Mouse (Mus musculus) effector memory CD4-positive, alpha-beta T cell, adult 5 months (primary cell): ENCODE results near the gene Lypd8. TPM values are rescaled to one million over a fixed set of nuclear protein-coding genes. Genes with fewer than 3 reads are reported as not detected.

Experiments used
- polyA plus RNA-seq: library from polyadenylated mRNA; unstranded; fragments of 100-300 nt; shearing (Covaris generic); gene quantifications from one replicate; pipeline ENCODE4 v1.2.1, GENCODE M21; 2017

The Lypd8 gene
- not detected for polyA plus RNA-seq

DNA sequence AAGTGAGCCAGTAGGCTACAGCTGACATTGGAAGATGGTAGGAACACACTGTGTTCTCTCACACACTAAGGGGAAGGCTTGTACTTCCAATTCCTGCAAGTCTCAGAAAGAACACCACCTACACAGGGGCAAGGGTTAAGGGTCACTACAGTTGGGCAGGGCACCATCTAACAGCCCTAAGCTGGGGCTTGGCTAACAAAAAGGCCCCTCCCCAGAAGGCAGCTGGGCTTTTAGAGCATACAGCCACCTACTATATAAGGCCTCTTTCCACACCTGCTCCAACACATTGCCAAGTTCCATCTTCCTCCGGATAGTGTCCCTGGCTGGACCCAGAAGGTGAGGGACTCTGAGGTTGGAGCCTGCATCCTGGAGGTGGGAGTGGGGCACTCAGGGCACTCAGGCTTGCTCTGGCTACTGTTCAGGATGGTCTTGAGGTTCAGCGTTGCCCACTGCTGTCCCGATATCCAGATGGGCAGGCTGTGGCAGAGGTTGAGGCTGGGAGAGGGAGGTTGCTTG is at the start of gene Lypd8:
Gene Lypd8, plus strand, starts transcription at position 281 of the 516 bp plus-strand sequence.

DNA sequence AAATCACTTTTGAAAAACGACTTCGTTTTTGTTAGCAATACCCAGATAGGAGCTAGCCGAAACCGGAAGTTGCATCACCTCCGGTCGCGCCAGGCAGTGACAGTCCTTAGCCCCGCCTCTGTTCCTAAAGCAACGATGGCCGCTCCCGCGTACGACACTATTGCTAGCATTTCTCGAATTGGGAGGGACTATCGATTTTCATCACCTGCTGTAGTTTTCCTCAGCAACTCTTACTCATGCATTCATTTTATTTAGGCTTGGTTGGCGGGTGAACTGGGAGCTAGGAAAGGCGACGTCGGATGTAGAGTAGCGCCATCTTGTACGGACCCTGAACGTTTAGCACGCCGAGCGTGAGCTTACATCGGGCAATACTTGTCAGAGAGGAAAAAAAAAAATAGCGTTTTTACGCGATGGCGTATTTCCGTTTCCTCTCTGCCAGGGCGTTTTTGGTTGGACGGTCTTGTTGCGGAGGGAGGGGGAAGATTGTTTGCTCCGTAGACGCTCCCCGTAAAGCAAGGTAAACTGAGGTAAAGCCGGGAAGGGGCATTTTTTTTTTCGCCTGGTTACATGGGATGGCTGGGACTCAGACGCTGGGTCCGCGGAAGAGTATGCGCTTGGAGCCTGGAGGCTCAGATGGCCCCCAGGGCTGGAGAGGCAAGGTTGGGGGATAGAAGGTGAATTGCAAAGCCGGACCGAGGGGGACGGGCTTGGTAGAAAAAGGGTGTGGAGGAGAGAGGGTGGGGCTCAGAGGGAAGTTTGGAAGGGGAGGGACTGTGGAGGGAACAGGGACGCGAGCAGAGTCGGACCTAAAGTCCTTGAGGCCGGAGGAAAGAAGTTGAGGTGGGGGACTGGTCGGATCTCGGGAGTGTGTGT is 48.3 kb upstream of the Lypd8 start, which contains the start of the genes Zfp672 and Sh3bp5l:
Gene Zfp672, minus strand, starts transcription at position 64 of the 873 bp plus-strand sequence.
Gene Sh3bp5l, plus strand, starts transcription at position 449 of the 873 bp plus-strand sequence.

DNA sequence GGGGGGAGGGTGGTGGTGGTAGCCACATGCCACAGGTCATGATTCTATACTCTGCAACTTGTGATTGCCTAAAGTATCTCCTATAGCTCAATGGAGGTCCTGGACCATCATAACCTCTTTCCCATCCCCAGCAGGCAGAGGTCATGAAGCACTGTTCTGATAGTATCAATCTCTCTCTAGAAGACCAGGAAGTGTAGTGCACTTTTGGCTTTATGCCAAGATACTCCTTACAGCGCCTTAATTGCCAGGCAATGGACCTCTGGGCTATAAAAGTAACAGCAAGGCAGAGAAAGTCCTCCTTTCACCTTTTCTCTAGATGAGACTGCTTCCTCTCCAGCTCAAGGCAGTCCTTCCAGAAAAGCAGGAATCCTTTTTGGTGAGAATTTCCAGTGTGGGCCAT is 42.0 kb downstream of the Lypd8 start, which contains the start of gene 1810065E05Rik:
Gene 1810065E05Rik, plus strand, starts transcription at position 297 of the 400 bp plus-strand sequence.

GRCm38 (mm10) chr11:58432259-58432658 is 53.4 kb downstream of the Lypd8 start, which contains the start of gene Gm12253:
Gm12253 (plus strand) TSS chr11:58432559.

Other genes with a start within 250 kb of the Lypd8 start
- gene Gemin5, start 210.5 kb upstream of the Lypd8 start, polyA plus RNA-seq, result 10.3 TPM
- gene Mrpl22, start 207.4 kb upstream of the Lypd8 start, polyA plus RNA-seq, result 23.5 TPM
- 175 TPM for gene Igtp, start 179.5 kb upstream of the Lypd8 start, polyA plus RNA-seq
- gene Irgm2, start 179.4 kb upstream of the Lypd8 start, polyA plus RNA-seq, result 46.9 TPM
- gene 4930438A08Rik, start 104.2 kb upstream of the Lypd8 start, polyA plus RNA-seq, result not detected
- gene Zfp692, start 72.0 kb upstream of the Lypd8 start, polyA plus RNA-seq, result 42.3 TPM
- gene Zfp672, start 48.7 kb upstream of the Lypd8 start, polyA plus RNA-seq, result 44.2 TPM
- gene Sh3bp5l, start 48.3 kb upstream of the Lypd8 start, polyA plus RNA-seq, result 18.9 TPM
- gene 1810065E05Rik, start 42.1 kb downstream of the Lypd8 start, polyA plus RNA-seq, result not detected
- not detected for gene Gm12253, start 53.5 kb downstream of the Lypd8 start, polyA plus RNA-seq
- not detected for gene Lypd9, start 73.9 kb downstream of the Lypd8 start, polyA plus RNA-seq
- not detected for gene Olfr30, start 83.2 kb downstream of the Lypd8 start, polyA plus RNA-seq
- gene Olfr332, start 113.5 kb downstream of the Lypd8 start, polyA plus RNA-seq, result not detected
- gene Olfr331, start 123.5 kb downstream of the Lypd8 start, polyA plus RNA-seq, result not detected
- 0.41 TPM for gene Olfr330, start 155.8 kb downstream of the Lypd8 start, polyA plus RNA-seq
- not detected for gene Olfr329-ps, start 167.4 kb downstream of the Lypd8 start, polyA plus RNA-seq
- gene Olfr328, start 176.6 kb downstream of the Lypd8 start, polyA plus RNA-seq, result 0.19 TPM
- gene Olfr224, start 191.5 kb downstream of the Lypd8 start, polyA plus RNA-seq, result not detected
- not detected for gene Olfr325, start 198.7 kb downstream of the Lypd8 start, polyA plus RNA-seq
- gene Olfr324, start 216.1 kb downstream of the Lypd8 start, polyA plus RNA-seq, result not detected
- gene 2210407C18Rik, start 237.0 kb downstream of the Lypd8 start, polyA plus RNA-seq, result not detected